Mouse (Mus musculus): Measurements from ENCODE around the gene Vwa7. TPM values are rescaled to one million over a fixed set of nuclear protein-coding genes. Genes with fewer than 3 reads are reported as not detected.
A peak's percentile ranks its signal among the peaks of the same experiment; 100 is the strongest.

Gene Vwa7
- polyA plus RNA-seq, 1 experiment from 2014 or later, result 0.28 TPM

DNA sequence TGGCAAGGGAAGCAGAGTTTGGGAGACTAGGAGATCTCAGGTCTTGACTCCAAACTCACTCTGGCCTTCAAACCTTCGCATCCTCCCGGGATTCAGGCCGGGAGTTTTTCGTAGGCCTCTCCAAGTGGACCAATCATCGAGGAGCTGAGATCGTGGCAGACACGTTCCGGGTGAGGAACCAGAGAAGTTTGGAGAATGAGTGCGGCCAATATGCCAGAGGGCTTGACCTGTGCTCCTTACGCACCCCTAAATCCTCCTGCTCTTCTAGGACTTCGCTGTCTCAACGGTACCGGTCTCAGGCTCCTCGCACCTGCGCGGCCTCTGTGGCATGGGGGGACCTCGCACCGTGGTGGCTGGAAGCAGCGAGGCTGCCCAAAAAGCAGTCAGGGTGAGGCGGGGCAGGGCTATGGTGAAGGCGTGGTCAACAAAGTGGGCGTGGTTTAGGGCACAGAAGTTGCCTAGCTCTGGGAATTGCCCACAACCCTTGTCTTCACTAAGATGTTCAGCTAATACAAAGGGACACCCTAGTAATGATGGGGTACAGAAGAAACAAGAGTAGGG lies 44.4 kb downstream of the Vwa7 start:
- Histone ChIP-seq H3K36me3 (ENCODE audit: control insufficient read depth, insufficient read depth, low read length) (peaks cover 54% of the 10 kb centered on the region), H3K9ac (ENCODE audit: low read depth, low read length) (0 out of 2 replicates have a peak overlapping the region, but pooled peaks have one; percentile 90)

DNA sequence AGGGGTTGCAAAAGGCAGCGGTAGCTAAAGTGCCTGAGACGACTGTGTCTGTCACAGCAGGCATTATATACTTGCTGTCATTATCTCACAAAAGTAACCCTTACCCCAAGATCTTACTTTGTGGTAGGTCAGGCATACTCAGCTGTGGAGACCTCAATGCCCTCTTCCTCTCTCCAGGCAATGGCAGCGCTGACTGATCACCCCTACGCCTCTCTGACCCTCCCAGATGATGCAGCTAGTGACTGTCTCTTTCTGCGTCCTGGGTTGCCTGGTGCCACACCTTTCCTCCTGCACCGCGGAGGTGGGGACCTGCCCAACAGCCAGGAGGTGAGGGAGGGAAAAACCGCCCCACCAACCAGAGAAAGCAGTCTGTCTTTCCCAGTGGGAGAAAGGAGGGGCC lies 44.9 kb downstream of the Vwa7 start:
- H3K27me3 ChIP-seq (ENCODE audit: control insufficient read depth, insufficient read depth, low read length), result no peaks in the 10 kb centered on the region; the same call in 1 of the 2 replicates
- H3K9me3 ChIP-seq (ENCODE audit: control insufficient read depth, low read length), result no peaks in the 10 kb centered on the region
- 72% methylated on average over 8 of the region's 8 CpGs for WGBS
- ATAC-seq (ENCODE audit: low FRiP score, low TSS enrichment), result no peak
- no peak overlapping the region for H3K4me2 ChIP-seq (replicated peaks; ENCODE audit: low read depth, low read length)
- H3K9ac ChIP-seq (ENCODE audit: low read depth, low read length), result no peak overlapping the region
- H3K4me1 ChIP-seq (ENCODE audit: control insufficient read depth, insufficient read depth, low read length), result peaks cover 39% of the 10 kb centered on the region
- H3K36me3 ChIP-seq (ENCODE audit: control insufficient read depth, insufficient read depth, low read length), result peaks cover 49% of the 10 kb centered on the region
- H3K27ac ChIP-seq (ENCODE audit: low read depth, low read length), result no peak overlapping the region
- peak overlapping the region; percentile 2; the same call in 1 of the 2 replicates for H3K4me3 ChIP-seq (ENCODE audit: low read length)

More for the DNA sequence above, 44.4 kb downstream of the Vwa7 start:
- ATAC-seq (ENCODE audit: low FRiP score, low TSS enrichment), result no peak
- Histone ChIP-seq H3K9me3 (ENCODE audit: control insufficient read depth, low read length) (no peaks in the 10 kb centered on the region), H3K4me3 (ENCODE audit: low read length) (peak overlapping the region; percentile 85; the same call in 1 of the 2 replicates), H3K27ac (ENCODE audit: low read depth, low read length) (no peak overlapping the region), H3K27me3 (ENCODE audit: control insufficient read depth, insufficient read depth, low read length) (no peaks in the 10 kb centered on the region), H3K4me1 (ENCODE audit: control insufficient read depth, insufficient read depth, low read length) (peaks cover 38% of the 10 kb centered on the region), H3K4me2 (replicated peaks; ENCODE audit: low read depth, low read length) (peak overlapping the region; percentile 88)
- WGBS, result 51% methylated on average over 22 of the region's 22 CpGs

- 78% methylated on average over 3 of the region's 3 CpGs for WGBS
- H3K27me3 ChIP-seq (ENCODE audit: control insufficient read depth, insufficient read depth, low read length), result no peaks in the 10 kb centered on the region; the same call in 1 of the 2 replicates
- H3K9ac ChIP-seq (ENCODE audit: low read depth, low read length), result no peak overlapping the region
- H3K9me3 ChIP-seq (ENCODE audit: control insufficient read depth, low read length), result no peaks in the 10 kb centered on the region
- ATAC-seq (ENCODE audit: low FRiP score, low TSS enrichment), result no peak
- no peak overlapping the region for H3K27ac ChIP-seq (ENCODE audit: low read depth, low read length)
- peaks cover 37% of the 10 kb centered on the region for H3K4me1 ChIP-seq (ENCODE audit: control insufficient read depth, insufficient read depth, low read length)
- peaks cover 32% of the 10 kb centered on the region for H3K36me3 ChIP-seq (ENCODE audit: control insufficient read depth, insufficient read depth, low read length)
- H3K4me2 ChIP-seq (replicated peaks; ENCODE audit: low read depth, low read length), result no peak overlapping the region
- H3K4me3 ChIP-seq (ENCODE audit: low read length), result no peak overlapping the region
These were observed 47.1 kb downstream of the Vwa7 start for GRCm38 (mm10) chr17:35063466-35063865.

DNA sequence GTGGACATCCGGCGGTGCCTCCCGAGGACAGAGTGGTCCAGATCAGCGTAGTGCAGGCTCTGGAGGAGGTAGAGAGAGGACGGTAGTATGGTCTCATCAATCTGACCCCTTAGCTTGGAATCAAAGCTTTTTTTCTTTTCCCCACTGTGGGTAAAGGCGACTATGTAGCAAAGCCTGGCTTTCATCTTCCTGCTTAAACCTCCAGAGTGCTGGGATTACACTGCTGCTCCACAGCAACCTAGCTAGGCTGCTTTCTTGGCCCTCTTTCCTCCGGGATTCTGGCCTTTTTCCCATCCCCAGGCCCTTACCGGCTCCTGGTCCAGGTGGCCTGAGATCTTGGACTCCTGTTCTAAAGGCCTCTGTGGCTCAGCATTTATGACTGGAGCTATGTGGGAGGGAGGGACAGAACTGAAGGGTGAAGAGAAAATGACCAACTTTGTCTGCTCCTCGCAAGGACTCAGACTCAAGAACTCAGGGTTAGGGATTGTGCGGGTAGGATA lies 48.0 kb downstream of the Vwa7 start:
- 33% methylated on average over 10 of the region's 10 CpGs for WGBS
- Histone ChIP-seq H3K9ac (ENCODE audit: low read depth, low read length) (no peak overlapping the region; the same call in 1 of the 2 replicates), H3K4me2 (replicated peaks; ENCODE audit: low read depth, low read length) (peak overlapping the region; percentile 71), H3K27ac (ENCODE audit: low read depth, low read length) (peak overlapping the region; percentile 15; the same call in 1 of the 2 replicates), H3K27me3 (ENCODE audit: control insufficient read depth, insufficient read depth, low read length) (no peaks in the 10 kb centered on the region; the same call in 1 of the 2 replicates), H3K4me1 (ENCODE audit: control insufficient read depth, insufficient read depth, low read length) (peaks cover 35% of the 10 kb centered on the region), H3K9me3 (ENCODE audit: control insufficient read depth, low read length) (no peaks in the 10 kb centered on the region), H3K4me3 (ENCODE audit: low read length) (peak overlapping the region; percentile 35), H3K36me3 (ENCODE audit: control insufficient read depth, insufficient read depth, low read length) (peaks cover 32% of the 10 kb centered on the region)
- ATAC-seq (ENCODE audit: low FRiP score, low TSS enrichment), result no peak

DNA sequence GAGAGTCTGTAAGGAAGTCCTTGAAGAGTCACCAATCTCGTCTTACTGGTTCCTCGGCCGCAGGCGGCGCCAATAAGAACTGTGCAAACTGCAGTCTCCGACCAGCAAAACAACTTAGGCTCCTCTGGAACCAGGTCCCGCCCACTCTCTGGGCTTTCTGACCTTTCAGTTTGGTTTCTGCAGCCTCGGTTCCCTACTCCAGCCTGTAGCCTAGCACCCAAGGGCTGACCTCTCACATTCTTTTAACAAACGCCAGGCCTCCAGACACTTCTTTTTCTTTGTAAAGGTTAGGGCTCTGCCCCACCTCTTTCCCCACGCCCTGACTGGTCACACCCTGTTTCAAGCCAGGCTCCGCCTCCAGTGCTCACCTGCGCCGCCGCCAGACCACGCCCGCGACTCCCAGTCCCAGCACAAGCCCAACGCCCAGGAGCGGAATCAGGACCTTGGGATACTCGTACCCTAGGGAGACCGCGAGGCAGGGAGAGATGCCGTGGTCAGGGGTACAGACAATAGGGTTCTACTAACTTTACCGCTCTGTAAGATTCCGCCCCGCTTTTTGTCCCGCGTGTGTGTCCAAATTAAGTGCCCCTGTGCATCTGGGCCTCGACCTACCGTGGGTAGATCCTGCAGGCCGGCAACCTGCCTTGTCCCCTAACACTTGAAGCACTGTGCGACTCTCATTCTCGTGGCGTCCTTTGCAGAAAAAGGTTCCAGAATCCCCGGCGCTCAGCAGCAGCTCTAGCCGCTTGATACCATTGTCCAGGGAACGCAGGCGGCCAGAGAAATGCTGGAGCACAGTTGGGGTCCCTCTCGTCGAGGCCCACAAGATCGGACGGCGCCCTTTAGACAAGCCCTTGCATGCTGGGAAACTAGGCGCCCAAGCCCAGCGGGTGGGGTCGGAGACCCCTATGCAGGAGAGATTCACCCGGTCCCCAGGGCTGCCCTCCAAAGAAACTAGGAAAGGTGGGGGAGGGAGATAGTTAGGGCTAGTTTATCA lies 48.9 kb downstream of the Vwa7 start, which contains the start of gene Ly6g6c:
Ly6g6c (plus strand) TSS at position 438 of the 997 bp plus-strand sequence.
- no peaks in the 10 kb centered on the region; the same call in 1 of the 2 replicates for H3K27me3 ChIP-seq (ENCODE audit: control insufficient read depth, insufficient read depth, low read length)
- H3K27ac ChIP-seq (ENCODE audit: low read depth, low read length), result peak within 1 kb of the TSS; percentile 15; the same call in 1 of the 2 replicates
- H3K4me3 ChIP-seq (ENCODE audit: low read length), result peak within 1 kb of the TSS; percentile 35
- ATAC-seq (ENCODE audit: low FRiP score, low TSS enrichment), result peak; percentile 61
- peaks cover 32% of the 10 kb centered on the region for H3K4me1 ChIP-seq (ENCODE audit: control insufficient read depth, insufficient read depth, low read length)
- H3K36me3 ChIP-seq (ENCODE audit: control insufficient read depth, insufficient read depth, low read length), result peaks cover 31% of the 10 kb centered on the region
- 1% methylated on average over 48 of the region's 48 CpGs for WGBS
- H3K9ac ChIP-seq (ENCODE audit: low read depth, low read length), result peak within 1 kb of the TSS; percentile 50; the same call in 1 of the 2 replicates
- no peaks in the 10 kb centered on the region for H3K9me3 ChIP-seq (ENCODE audit: control insufficient read depth, low read length)
- peak within 1 kb of the TSS; percentile 71 for H3K4me2 ChIP-seq (replicated peaks; ENCODE audit: low read depth, low read length)

GRCm38 (mm10) chr17:35066084-35066483 lies 49.7 kb downstream of the Vwa7 start, which contains the start of gene Mpig6b:
Gene Mpig6b, minus strand, starts transcription at chr17:35066184.
- H3K4me1 ChIP-seq (ENCODE audit: control insufficient read depth, insufficient read depth, low read length), result peaks cover 24% of the 10 kb centered on the region
- peak within 1 kb of the TSS; percentile 50; the same call in 1 of the 2 replicates for H3K9ac ChIP-seq (ENCODE audit: low read depth, low read length)
- H3K36me3 ChIP-seq (ENCODE audit: control insufficient read depth, insufficient read depth, low read length), result peaks cover 23% of the 10 kb centered on the region
- 50% methylated on average over 10 of the region's 10 CpGs for WGBS
- no peaks in the 10 kb centered on the region for H3K9me3 ChIP-seq (ENCODE audit: control insufficient read depth, low read length)
- H3K4me2 ChIP-seq (replicated peaks; ENCODE audit: low read depth, low read length), result peak within 1 kb of the TSS; percentile 71
- 0 out of 2 replicates have a peak within 1 kb of the TSS, but pooled peaks have one; percentile 15 for H3K27ac ChIP-seq (ENCODE audit: low read depth, low read length)
- no peak for ATAC-seq (ENCODE audit: low FRiP score, low TSS enrichment)
- no peaks in the 10 kb centered on the region; the same call in 1 of the 2 replicates for H3K27me3 ChIP-seq (ENCODE audit: control insufficient read depth, insufficient read depth, low read length)
- peak within 1 kb of the TSS; percentile 35 for H3K4me3 ChIP-seq (ENCODE audit: low read length)

GRCm38 (mm10) chr17:35068213-35068914 lies 52.0 kb downstream of the Vwa7 start:
- Histone ChIP-seq H3K4me2 (replicated peaks; ENCODE audit: low read depth, low read length) (no peak overlapping the region), H3K9ac (ENCODE audit: low read depth, low read length) (no peak overlapping the region), H3K36me3 (ENCODE audit: control insufficient read depth, insufficient read depth, low read length) (peaks cover under 1% of the 10 kb centered on the region; the same call in 1 of the 2 replicates), H3K9me3 (ENCODE audit: control insufficient read depth, low read length) (no peaks in the 10 kb centered on the region), H3K27ac (ENCODE audit: low read depth, low read length) (no peak overlapping the region), H3K4me1 (ENCODE audit: control insufficient read depth, insufficient read depth, low read length) (peaks cover 20% of the 10 kb centered on the region), H3K27me3 (ENCODE audit: control insufficient read depth, insufficient read depth, low read length) (no peaks in the 10 kb centered on the region; the same call in 1 of the 2 replicates), H3K4me3 (ENCODE audit: low read length) (no peak overlapping the region)
- WGBS, result 83% methylated on average over 17 of the region's 17 CpGs
- no peak for ATAC-seq (ENCODE audit: low FRiP score, low TSS enrichment)

DNA sequence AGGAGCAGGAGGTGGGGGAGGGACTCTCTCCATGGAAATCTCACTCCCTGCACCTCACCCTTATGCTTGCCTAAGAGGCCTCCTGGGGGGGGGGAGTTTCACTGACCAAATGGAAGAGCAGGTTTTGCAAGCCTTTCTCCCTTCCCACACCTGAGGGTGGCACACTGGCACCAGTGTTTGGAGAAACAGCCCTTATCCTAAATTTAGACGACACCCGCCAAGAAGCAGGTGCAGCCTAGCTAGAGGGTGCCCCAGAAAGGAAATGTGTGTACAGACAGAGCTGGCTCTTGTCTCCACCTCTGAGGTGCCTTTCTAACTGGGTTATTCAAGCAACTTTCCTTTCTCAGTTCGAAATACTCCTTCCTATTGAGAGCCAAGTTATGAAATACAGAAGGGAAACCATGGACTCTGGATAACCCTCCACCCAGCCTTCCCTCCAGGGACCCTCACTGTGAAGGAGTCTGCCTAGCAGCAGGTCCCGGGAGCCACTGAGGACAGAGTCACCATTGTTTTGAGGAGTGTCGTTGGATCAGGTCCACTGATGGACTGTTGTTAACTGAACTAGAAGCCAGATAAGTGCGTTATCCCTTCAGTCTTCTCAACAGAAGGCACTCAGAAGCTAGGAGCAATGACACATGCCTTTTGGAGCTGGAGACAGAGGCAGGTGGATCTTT lies 54.3 kb downstream of the Vwa7 start:
- Histone ChIP-seq H3K36me3 (ENCODE audit: control insufficient read depth, insufficient read depth, low read length) (no peaks in the 10 kb centered on the region), H3K4me1 (ENCODE audit: control insufficient read depth, insufficient read depth, low read length) (peaks cover 2% of the 10 kb centered on the region; the same call in 1 of the 2 replicates), H3K9me3 (ENCODE audit: control insufficient read depth, low read length) (peaks cover 3% of the 10 kb centered on the region; the same call in 1 of the 2 replicates), H3K4me3 (ENCODE audit: low read length) (no peak overlapping the region), H3K4me2 (replicated peaks; ENCODE audit: low read depth, low read length) (no peak overlapping the region), H3K27me3 (ENCODE audit: control insufficient read depth, insufficient read depth, low read length) (no peaks in the 10 kb centered on the region; the same call in 1 of the 2 replicates), H3K9ac (ENCODE audit: low read depth, low read length) (no peak overlapping the region), H3K27ac (ENCODE audit: low read depth, low read length) (no peak overlapping the region)
- 59% methylated on average over 6 of the region's 6 CpGs for WGBS
- ATAC-seq (ENCODE audit: low FRiP score, low TSS enrichment), result no peak

All from kidney, embryonic 14.5 days (tissue).